Mouse (Mus musculus): ENCODE data around the gene Zbtb16. TPM values are rescaled to one million over a fixed set of nuclear protein-coding genes. Genes with fewer than 3 reads are reported as not detected.

Zbtb16 gene
- total RNA-seq, 2 experiments from 2014 or later: 108 to 116 TPM

DNA sequence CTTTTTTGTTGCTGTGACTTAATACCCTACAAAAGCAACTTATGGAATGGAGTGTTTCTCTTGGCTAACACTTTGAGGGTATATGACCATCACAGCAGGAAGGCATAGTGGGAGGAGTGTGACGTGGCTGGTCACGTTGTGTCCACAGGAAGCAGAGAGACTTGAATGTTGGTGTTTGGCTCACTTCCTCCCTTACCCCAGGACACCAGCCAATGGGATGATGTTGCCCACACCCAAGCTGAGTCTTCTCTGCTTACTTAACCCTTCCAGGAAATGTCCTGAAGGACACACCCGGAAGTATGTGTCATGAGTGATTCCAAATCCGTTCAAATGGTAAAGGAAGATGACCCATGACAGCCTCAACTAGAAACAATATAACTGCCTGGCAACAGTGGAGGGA lies 226.3 kb downstream of the Zbtb16 start:
- DNase-seq (ENCODE audit: low spot score): no peak

DNA sequence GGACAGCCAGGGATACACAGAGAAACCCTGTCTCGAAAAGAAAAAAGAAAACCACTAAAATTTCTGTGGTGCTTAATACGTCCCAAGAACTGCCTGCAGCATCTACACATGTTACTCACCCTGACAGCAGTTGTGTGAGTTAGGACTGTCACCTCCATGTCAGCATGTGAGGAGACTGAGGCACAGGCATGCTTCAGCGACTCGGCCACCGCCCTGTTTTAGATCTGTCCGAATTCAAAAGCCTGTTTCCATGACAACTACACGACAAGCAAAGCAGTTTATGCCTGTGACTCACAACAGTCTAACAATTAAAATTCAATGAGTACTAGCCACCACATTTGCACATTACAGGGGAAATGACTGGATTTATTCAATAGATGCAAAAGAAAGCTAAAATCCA lies 228.6 kb downstream of the Zbtb16 start:
- DNase-seq (ENCODE audit: low spot score): no peak

DNA sequence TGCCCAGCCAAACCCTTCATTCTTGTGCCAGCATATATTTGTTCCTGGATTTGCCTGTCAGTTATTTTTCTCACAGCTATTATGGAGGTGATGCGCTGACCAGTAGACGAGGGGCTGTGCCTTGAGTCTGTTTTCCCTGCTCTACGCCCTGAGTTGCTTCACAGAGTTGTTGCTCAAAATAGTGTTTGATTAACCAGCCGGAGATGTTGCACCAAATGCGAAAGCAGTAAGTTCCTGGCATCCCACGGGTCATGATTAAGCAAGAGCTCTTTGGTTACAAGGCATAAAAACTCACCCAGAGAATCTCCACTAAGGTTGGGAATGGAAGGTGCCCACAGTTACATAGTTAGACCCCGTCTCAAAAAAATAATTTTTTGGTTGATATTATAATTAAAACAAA lies 229.9 kb downstream of the Zbtb16 start:
- peak; percentile 71 for DNase-seq (ENCODE audit: low spot score)

DNA sequence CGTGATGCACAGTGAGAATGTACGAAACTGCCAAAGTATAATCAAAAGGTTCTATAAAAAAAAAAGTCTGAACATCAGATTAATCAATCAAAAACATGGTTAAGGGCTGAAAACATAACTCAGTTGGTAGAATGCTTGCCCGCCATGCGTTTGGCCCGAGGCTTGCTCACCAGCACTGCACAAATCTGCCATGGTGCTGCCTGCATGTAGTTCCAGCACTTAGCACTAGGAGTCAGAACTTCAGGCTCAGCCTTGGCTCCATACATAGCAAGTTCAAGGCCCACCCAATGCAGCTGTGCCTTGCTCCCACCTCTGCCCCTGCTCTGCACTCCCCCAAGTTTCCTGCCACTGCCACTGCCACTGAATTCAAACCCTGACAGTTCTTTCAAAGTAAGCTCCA lies 230.3 kb downstream of the Zbtb16 start:
- DNase-seq (ENCODE audit: low spot score): no peak

DNA sequence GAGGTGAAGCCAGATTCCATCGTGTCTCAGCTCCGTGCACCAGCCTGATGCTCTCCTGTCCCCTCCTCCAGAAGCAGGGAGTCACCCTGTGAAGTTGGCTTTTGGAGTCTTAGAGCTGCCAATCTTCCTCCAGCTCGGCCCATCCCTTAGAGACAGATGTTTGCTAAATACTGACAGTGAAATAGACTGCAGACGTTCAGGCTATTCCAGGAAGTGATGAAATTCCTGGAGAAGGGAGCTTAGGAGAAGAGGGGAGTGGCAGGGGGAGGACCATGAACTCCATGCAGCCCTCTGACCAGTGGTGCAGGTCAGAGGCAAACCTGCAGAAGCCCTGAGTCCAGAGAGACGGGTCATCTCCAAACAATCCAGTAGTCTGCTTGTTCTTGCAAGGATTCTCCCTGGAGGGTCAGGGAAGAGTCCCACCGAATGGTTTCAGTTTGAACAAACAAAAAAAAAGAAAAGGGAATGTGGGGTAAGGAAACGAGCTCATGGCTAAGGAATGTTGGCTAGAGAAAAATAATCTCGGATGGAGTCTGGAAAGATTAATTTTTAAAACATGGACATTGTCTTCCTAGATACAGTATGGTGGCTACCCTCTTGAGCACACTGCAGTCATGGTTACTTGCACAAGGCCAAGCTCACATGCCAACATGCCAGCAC lies 231.0 kb downstream of the Zbtb16 start, which contains the start of gene Nnmt:
Gene Nnmt, minus strand, starts transcription at position 215 of the 660 bp plus-strand sequence.
- peak; percentile 62 for DNase-seq (ENCODE audit: low spot score)

Other genes starting within 250 kb of the Zbtb16 start
- 1 to 10 TPM; 2.6 to 5.5 TPM for gene Nnmt, start 231.1 kb downstream of the Zbtb16 start, total RNA-seq (2021)
- not detected for gene Htr3a, start 74.9 kb upstream of the Zbtb16 start, total RNA-seq (2021)
- not detected for gene Htr3b, start 128.8 kb upstream of the Zbtb16 start, total RNA-seq (2021)
- gene Usp28, start 149.2 kb upstream of the Zbtb16 start, total RNA-seq (2021): 10 to 100 TPM; 46.0 to 76.3 TPM
- gene Zw10, start 219.4 kb upstream of the Zbtb16 start, total RNA-seq (2021): 1 to 10 TPM; 6.7 to 8.3 TPM
- gene Tmprss5, start 245.0 kb upstream of the Zbtb16 start, total RNA-seq (2021): under 1 TPM in 1 of 2 experiments, not detected in 1; 0.37 TPM